In genomic region chr15:85828071-85828470, GRCm38 (mm10) we compare ENCODE assay signal across 19 mouse cellular contexts. TPM values are rescaled to one million over a fixed set of nuclear protein-coding genes. Genes with fewer than 3 reads are reported as not detected.
"Had no signal": no experiment of that assay in that cellular context is flagged by ENCODE, and none has a peak within 500 bp of the region (broad histone marks: within the 10 kb centered on the region; RNA-seq: fewer than 3 reads in every experiment).

No protein-coding gene starts in this region.

- DNase-seq: liver, embryonic 13.5 days; liver, postnatal 0 days; lung, postnatal 10 days; right cerebral cortex, postnatal 14 days; thymus, adult 2 months; thymus, postnatal 25 days had no signal

- H3K9ac ChIP-seq: limb, embryonic 12.5 days; liver, embryonic 15.5 days; liver, postnatal 0 days; lung, embryonic 15.5 days; midbrain, embryonic 13.5 days; midbrain, embryonic 15.5 days; neural tube, embryonic 12.5 days; stomach, embryonic 15.5 days had no signal

- ATAC-seq: liver, postnatal 0 days; midbrain, embryonic 13.5 days; midbrain, embryonic 15.5 days had no signal

- H3K9me3 ChIP-seq: limb, embryonic 12.5 days; liver, embryonic 13.5 days; liver, embryonic 15.5 days; lung, embryonic 15.5 days; megakaryocyte, embryonic 14.5 days; midbrain, embryonic 13.5 days; midbrain, embryonic 15.5 days; neural tube, embryonic 12.5 days; stomach, embryonic 15.5 days had no signal

- H3K27me3 ChIP-seq: limb, embryonic 12.5 days; midbrain, embryonic 13.5 days; midbrain, embryonic 15.5 days; stomach, embryonic 15.5 days had no signal

- H3K4me3 ChIP-seq: limb, embryonic 12.5 days; liver, embryonic 13.5 days; liver, embryonic 15.5 days; lung, embryonic 15.5 days; megakaryocyte, embryonic 14.5 days; midbrain, embryonic 13.5 days; midbrain, embryonic 15.5 days; myocyte; neural tube, embryonic 12.5 days; stomach, embryonic 15.5 days had no signal

- H3K36me3 ChIP-seq: limb, embryonic 12.5 days; liver, embryonic 13.5 days; liver, embryonic 15.5 days; lung, embryonic 15.5 days; midbrain, embryonic 13.5 days; midbrain, embryonic 15.5 days; neural tube, embryonic 12.5 days; stomach, embryonic 15.5 days had no signal

- H3K27ac ChIP-seq: limb, embryonic 12.5 days; liver, embryonic 13.5 days; liver, embryonic 15.5 days; lung, embryonic 15.5 days; macrophage; midbrain, embryonic 13.5 days; midbrain, embryonic 15.5 days; neural tube, embryonic 12.5 days; stomach, embryonic 15.5 days; stomach, postnatal 0 days had no signal

- H3K4me2 ChIP-seq: limb, embryonic 12.5 days; liver, embryonic 11.5 days; liver, embryonic 13.5 days; liver, embryonic 15.5 days; lung, embryonic 15.5 days; midbrain, embryonic 13.5 days; midbrain, embryonic 15.5 days; neural tube, embryonic 12.5 days; stomach, embryonic 15.5 days had no signal

RNA-seq across cellular contexts. Expression of gene Pkdrej, which starts 6.5 kb away (rescaled TPM):
- total RNA-seq: neutrophil, adult 5-6 weeks had no signal
- polyA plus RNA-seq: liver, postnatal 0 days; macrophage; myocyte had no signal
